Mouse (Mus musculus): ENCODE results near the gene Lingo3.

DNA sequence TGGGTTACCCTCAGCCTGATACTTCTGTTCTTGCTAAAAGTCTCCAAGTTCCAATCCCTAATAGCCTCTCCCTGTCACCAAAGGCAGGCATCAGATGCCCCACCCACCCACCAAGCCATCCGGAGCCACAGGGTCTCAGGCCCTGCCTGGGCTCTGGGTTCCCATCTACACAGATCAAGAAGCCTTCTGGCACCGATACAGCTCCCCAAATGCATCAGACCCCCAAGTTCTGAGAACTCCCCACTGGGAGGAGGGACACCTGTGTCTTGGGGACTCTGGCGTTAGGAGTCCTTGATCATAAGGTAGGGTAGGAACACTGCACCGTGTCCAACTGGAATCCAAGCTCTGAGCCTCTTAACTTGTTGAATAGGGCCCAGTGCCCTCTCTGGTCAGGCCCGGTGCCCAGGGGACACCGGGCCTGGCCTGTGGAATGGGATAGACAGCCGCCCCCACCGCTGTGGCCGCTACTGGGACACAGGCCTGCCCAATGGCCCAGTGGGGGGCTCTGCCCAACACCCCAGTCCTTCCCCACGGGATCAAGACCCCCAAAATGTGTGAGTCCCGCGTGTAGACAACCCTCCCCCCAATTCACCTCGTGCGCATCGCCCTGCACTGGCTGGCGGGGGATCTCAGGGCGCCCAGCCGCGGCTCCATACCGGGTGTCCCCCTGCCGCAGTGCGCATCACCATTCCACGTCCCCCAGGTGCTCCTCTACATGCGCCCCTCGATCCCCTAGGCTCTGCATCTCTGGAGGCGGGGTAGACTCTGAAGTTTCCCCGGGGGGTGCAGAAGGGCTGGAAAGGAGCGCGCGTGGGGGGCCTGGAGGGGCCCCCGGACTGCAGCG lies 530 bp downstream of the Lingo3 start:
- TF ChIP-seq CTCF (IDR thresholded peaks at IDR 0.05; ENCODE audit: low read depth, low read length) (no peak), GATA1 (IDR thresholded peaks at IDR 0.05; ENCODE audit: borderline replicate concordance, low read length) (no peak), TAL1 (conservative IDR thresholded peaks at IDR 0.05; ENCODE audit: low read depth, low read length) (no peak), POLR2AphosphoS5 (IDR thresholded peaks at IDR 0.05; ENCODE audit: insufficient replicate concordance, low read depth, low read length) (no peak), GATA2 (IDR thresholded peaks at IDR 0.05; ENCODE audit: borderline replicate concordance, low read depth, low read length) (no peak)

All from G1E (cell line).